Mouse (Mus musculus): ENCODE data around the gene Lilrb4a.

- TF ChIP-seq GATA1 (IDR thresholded peaks at IDR 0.05; ENCODE audit: low read length) (no peak), TAL1 (IDR thresholded peaks at IDR 0.05; ENCODE audit: low read length) (no peak)
Observed at GRCm38 (mm10) chr10:51526633-51527032, 35.9 kb downstream of the Lilrb4a start.
